Mouse (Mus musculus): ENCODE results near the gene Ccsap. TPM values are rescaled to one million over a fixed set of nuclear protein-coding genes. Genes with fewer than 3 reads are reported as not detected.

The Ccsap gene
- total RNA-seq, 4 experiments from 2014 or later: 52.3 to 55.6 (median 53.4) TPM

DNA sequence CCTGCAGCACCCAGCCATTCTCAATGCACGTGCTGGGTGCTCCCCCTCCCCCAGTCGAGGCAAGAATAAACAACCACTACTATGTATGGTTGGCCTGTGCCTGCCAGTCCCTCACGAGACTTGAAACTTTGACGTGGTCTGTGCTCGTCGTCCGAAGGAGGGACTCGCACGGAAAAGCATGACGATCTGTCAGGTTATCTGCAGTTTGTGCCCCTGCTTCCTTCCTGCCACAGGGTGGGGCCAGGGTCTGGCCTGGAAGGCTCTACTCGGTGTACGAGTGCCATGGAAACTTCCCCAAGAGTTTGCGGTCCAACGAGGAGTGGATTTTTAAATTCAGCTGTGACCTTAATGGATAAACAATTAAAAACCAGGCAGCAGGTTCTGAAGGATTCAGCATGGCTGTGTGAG lies 53.0 kb downstream of the Ccsap start:
- no peak for DNase-seq (ENCODE audit: low spot score in 2 of 2)

DNA sequence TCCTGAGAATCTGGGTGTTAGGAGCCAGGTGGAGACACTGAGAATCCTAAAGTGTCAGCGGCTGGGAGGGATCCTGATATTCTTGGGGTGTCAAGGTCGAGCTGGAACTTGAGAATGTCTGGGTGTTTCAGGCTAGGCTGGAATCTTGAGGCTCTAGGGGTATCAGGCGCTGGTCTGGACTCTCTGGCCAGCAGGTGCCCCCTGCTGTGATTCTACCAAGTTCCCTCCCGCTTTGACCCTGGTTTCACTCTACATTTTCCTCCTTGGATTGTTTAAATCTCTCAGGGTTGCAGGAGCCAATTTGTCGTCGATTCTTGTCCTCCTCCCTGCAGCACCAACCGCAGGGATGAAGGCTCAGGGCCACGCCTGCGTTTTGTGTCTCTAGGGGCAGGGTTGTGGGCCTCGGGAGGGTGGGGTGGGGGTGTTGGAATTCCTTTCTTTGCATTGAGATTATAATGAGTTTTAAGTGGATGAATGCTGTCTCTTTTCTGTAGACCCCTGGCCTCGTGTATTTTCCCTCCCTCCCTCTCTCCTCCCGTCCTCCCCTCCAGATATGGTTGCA lies 53.6 kb downstream of the Ccsap start:
- no peak for DNase-seq (ENCODE audit: low spot score in 2 of 2)

DNA sequence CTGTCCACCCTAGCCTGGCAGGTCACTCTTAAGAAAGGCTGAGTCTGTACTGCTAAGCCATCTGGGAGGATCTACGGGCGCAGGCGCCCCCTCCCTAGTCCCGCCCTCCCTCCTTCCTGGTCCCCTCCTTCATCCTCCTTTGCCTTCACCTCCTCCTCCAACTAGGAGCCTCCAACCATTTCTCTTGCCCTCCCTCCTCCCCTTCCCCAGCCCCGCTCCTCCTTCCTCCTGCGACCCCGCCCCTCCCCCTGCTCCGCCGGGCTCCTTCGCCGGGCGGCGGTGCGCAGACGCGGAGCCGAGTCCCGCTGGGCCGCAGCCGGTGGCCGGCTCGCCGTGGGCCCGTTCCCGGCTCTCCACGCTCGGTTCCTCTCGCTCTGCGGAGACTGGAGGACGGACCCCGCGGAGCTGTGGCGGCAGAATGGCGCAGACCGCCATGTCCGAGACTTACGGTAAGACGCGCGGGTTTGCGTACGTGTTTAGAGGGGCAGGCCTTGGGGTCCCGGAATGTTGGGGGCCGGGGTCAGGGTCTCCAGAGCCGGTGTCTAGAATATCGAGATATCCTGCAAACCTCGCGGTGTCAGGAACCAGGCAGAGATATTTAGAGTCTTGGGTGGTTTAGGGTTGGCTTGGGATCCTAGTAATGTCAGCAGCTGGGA lies 54.2 kb downstream of the Ccsap start, which contains the start of gene Rab4a:
Rab4a (plus strand) TSS at position 268 of the 656 bp plus-strand sequence.
- DNase-seq (ENCODE audit: low spot score in 2 of 2): peak; percentile 57 to 66

DNA sequence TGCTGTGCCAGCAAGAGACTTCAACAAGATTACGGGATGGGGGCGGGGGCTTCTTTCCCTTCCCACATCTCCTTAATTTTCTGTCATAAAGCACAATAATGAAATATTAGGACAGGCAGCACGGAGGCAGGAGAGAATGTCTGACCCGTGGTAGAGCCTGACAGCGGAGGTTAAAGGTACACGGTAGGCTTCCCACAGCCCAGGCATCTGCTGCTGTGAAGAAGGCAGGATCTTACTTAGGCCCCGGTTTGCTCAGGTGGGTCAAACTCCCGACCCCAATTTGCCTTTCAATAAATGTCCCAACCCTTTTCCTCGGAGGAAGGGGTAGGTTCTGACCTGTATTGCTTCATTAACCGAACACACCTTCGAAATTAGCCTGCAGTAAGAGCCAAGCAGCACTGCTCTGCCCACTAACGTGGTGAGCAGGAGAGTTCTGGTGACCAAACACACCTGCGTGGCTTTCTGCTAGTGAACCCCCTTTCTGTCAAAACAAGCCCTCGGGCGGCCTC lies 54.7 kb downstream of the Ccsap start:
- DNase-seq (ENCODE audit: low spot score in 2 of 2): no peak

DNA sequence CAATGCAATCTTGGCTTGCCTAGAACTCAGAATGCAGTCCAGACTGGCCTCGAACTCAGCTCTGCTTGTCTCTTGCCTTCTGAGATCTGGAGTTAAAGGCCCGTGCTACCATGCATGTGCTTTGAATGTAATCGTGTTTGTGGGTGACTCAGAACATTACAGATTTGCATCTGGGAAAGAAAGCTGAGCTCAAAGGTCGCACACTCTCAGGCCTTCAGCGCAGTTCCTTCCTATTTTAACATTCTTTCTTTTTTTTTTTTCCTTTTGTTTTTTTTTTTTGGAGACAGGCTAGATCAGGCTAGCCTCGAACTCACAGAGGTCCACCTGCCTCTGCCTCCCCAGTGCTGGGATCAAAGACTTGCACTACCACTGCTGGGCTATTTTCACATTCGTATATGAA lies 55.4 kb downstream of the Ccsap start:
- no peak for DNase-seq (ENCODE audit: low spot score in 2 of 2)

DNA sequence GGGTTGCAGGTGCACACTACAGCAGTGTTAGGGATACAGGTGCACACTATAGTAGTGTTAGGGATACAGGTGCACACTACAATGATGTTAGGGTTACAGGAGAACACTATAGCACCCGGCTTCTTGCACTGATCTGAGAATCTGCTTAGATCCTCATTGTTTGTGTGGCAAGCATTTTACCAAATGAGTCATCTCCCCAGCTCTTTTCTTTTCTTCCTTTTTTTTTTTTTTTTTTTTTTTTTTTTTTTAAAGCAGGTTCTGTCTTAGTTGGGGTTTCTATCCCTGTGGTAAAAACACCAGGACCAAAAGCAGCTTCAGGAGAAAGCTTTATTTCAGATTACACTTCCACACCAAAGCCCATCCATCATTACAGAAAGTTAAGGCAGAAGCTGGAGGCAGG lies 56.4 kb downstream of the Ccsap start:
- no peak for DNase-seq (ENCODE audit: low spot score in 2 of 2)

DNA sequence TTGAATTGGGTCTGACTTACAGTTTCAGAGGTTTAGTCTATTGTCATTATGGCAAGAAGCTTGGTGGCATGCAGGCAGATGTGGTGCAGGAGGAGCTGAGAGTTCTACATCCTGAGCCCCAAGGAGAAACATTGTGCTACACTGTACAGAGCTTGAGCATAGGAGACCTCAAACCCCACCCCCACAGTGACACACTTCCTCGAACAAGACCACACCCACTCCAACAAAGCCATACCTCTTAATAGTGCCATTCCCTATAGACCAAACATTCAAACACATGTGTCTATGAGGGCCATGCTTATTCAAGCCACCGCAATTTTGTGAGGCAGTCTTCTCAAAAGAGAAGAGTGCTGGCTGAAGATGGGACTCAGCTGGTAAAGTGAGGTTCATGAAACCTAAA lies 58.5 kb downstream of the Ccsap start:
- no peak for DNase-seq (ENCODE audit: low spot score in 2 of 2)

DNA sequence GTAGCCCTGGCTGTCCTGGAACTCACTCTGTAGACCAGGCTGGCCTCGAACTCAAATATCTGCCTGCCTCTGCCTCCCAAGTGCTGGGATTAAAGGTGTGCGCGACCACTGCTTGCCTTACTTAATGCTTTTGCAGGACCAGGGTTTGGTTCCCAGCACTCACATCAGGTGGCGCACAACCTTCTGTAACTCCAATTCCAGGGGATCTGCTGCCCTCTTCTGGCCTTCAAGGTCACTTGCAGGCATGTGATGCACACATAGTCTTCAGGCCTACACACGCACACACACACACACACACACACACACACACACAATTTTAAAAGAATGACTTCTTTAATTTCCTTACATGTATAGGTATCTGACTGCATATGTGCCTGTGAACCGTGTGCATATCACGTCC lies 59.1 kb downstream of the Ccsap start:
- no peak for DNase-seq (ENCODE audit: low spot score in 2 of 2)

DNA sequence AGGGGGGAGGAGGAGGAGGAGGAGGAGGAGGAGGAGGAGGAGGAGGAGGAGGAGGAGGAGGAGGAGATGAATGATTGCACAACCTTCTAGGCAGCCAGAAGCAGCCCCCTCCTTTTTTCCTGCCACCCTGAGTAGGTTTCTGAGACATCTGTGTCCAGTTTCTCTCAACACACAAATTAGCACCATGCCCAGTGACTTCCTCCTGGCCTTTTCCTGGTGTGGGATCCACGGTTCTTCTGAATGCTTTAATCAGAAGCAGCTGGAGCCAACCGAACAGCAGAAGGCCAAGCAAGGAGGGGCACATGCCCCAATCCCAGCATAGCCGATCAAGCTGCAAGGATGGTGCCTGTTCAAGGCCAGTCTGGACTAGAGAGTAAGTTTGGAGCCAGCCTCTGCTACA lies 60.1 kb downstream of the Ccsap start:
- DNase-seq (ENCODE audit: low spot score in 2 of 2): no peak

DNA sequence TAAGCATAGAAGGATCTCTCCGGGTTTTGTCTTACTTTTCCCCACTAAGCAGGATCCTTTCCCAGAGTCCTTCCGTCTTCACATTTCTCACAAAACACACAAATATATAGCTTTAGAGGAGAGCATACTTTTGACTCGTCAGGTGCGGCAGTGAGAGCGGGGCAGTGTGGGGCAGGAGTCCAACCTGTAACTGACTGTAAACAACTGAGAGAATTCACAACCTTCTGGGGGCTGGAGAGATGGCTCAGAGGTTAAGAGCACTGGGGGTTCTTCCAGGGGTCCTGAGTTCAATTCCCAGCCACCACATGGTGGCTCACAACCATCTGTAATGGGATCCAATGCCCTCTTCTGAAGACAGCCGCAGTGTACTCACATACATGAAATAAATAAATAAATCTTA lies 60.6 kb downstream of the Ccsap start:
- no peak for DNase-seq (ENCODE audit: low spot score in 2 of 2)

DNA sequence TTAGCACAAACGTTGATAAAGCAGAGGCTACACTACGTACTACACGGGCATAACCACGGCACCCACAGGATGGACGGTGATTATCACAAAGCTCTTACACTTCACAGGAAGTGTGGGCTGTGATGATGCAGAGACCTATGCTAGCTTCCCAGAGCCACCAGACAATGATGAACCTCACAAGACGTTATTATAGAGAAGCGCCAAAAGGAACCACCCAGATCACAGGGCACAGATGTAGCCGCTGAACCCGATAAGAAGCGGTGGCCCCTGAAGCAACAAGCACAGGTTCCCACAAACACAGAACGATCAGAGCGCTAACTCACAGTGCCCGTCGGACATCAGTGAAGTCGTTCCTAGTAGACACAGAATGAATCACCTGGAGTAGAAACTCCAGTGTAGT lies 62.1 kb downstream of the Ccsap start:
- DNase-seq (ENCODE audit: low spot score in 2 of 2): no peak

DNA sequence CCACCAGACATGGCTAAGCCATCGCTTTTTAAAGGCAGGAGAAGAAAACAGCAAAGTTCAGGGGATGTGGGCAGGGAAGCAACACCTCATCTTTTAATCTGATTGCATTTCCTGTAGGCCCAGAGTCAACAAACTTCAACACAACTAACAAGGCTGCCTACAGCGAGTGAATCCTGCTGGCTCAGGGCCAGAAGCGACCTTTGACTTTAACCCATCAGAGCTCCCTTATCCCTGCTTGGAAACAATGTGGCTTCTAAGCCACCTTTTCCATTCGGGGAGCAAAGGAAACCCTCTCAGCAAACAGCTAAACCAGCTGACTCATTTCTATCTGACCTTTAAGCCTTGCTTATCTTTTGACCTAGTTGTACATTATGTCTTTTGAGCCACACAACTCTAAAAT lies 63.3 kb downstream of the Ccsap start:
- no peak for DNase-seq (ENCODE audit: low spot score in 2 of 2)

DNA sequence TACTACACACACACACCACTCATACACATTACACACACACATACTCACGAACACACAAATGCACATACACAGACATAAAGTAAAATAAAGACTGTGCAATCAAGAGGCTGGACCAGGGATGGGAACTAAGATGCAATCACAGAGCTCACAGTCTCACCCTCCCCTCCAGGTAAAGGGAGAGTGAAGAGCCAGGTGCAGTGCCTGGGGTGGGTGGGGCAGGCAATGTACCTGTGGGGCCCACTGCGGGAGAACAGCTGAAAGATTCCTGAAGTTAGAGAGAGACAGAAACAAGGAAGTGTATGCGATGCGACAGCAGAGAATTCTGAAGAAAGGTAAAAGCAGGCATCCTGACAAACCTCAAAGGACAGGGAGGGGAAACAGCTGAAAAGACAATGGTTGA lies 65.2 kb downstream of the Ccsap start:
- no peak for DNase-seq (ENCODE audit: low spot score in 2 of 2)

DNA sequence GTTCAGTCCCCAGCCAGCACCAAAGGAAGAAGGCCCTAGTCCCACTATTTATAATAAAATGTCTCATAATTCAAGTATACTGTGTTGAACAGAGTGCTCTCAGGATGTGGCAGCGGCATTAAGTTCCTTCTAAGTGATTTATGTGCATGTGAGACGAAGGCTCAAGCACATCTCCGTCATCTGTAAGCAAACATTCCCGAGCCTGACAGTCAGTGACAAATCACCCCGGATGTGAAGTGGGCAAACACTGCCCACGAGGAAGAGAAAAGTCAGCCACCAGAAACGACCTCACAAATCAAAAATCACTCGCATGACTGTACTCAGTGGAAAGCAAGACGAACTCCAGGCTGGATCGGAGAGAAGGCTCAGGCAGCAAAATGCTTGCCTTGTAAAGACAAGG lies 66.1 kb downstream of the Ccsap start:
- DNase-seq (ENCODE audit: low spot score in 2 of 2): no peak

DNA sequence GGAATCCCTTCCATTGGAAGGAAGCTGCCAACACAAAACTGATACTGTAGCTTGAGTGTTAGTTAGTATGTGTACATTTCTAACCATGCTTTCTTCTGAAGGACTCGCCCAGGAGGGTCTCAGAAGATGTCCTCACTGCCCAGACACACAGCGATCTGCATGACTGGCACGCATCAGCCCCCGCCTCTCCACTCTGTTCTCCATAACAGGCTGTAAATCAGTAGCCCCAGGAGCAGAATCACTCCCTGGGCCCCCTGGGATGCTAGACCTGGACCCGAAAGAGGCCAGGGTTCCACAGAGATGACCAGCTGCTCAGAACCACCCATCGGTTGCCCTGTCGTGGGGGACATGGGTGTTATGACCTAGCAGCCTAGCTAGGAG lies 68.2 kb downstream of the Ccsap start:
- no peak for DNase-seq (ENCODE audit: low spot score in 2 of 2)

DNA sequence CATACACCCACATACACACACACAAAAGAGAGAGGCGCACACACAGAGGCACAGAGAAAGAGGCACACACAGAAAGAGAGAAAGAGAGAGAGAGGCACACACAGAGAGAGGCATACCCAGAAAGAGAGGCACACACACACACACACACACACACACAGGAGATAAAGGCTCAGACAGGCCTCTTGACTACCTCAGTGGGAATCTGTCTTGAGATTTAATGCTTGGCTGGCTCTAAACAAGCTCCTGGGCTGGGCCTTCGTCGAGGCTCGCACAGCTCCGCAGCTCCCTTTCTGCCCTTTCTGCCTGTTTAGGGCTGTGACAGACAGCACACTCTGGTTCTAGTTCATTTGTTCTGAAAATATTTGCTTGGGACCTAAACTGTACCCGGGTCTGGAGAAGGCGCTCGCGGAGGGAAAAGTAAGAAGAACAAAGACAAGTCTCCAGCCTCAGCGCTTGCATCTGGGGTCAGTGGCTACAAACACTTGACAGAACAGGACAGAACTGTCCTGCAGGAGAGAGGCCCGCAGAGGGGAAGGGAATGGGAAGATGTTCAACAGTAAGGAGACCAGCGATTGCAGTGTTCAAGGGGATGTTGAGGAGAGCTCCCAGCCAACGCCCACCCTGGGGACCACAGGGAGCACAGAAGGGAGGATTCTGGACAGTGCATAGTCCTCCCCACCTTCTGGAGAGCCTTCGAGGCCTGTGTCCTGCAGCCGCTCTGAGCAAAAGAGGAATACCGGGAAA lies 68.7 kb downstream of the Ccsap start:
- no peak for DNase-seq (ENCODE audit: low spot score in 2 of 2)

Other genes with a start within 250 kb of the Ccsap start
- 10 to 100 TPM; 37.6 to 57.0 (median 45.8) TPM for gene Rhou, start 206.3 kb downstream of the Ccsap start, total RNA-seq (2022)
- 10 to 100 TPM; 42.9 to 44.6 (median 43.4) TPM for gene Rab4a, start 54.2 kb downstream of the Ccsap start, total RNA-seq (2022)
- 1 to 10 TPM; 5.7 to 9.3 (median 7.2) TPM for gene Acta1, start 34.5 kb upstream of the Ccsap start, total RNA-seq (2022)
- 10 to 100 TPM; 23.0 to 24.4 (median 24.1) TPM for gene Nup133, start 89.1 kb upstream of the Ccsap start, total RNA-seq (2022)
- 10 to 100 TPM; 17.6 to 20.3 (median 18.6) TPM for gene Abcb10, start 122.9 kb upstream of the Ccsap start, total RNA-seq (2022)
- gene Taf5l, start 161.2 kb upstream of the Ccsap start, total RNA-seq (2022): 10 to 100 TPM; 20.2 to 22.4 (median 21.2) TPM
- gene Urb2, start 161.3 kb upstream of the Ccsap start, total RNA-seq (2022): 10 to 100 TPM; 11.1 to 13.8 (median 12.6) TPM

All from layer of hippocampus, adult 8-10 months (tissue).